15 mouse cellular contexts compared by ENCODE assay signal in the genomic region with DNA sequence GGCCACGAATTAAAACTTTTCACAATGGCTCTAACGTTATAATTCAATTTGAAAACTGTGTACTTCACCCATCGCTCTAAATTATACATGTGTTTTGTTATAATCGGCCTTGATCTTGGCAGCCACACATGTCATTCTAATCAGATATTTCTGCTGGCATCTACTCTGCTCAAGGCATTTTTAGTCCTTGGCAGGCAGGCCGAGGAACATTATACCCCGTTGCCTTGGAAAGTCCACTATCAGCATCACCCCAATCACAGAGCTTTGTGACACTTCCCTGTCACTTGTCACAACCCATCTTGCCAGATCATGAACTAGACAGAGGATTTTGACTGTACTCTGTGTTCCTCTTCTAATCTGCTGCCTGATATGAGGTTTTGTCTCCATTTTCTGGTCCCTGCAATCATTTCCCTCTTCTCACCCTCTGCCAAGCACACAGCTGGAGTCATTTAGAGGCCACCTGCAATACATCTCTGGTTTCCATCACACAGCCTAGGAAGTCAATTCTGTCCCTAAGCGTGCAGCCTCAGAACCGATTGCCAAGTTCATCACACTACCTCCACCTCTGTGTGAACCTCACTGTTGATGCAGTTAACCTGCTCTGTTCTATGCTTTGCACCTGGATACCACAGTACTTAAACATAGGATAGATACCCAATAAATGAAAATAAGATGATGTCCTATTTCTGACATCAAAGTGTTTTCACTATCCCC.
DNase-seq lines count a peak whose midpoint lies in the region; ATAC-seq and TF ChIP-seq lines count a peak whose summit lies in the region.
"Had no signal": no experiment of that assay in that cellular context is flagged by ENCODE, and none has a peak within 500 bp of the region (broad histone marks: within the 10 kb centered on the region; RNA-seq: fewer than 3 reads in every experiment).

No protein-coding gene starts in this region.

- H3K9ac ChIP-seq in midbrain, postnatal 0 days (replicated peaks; ENCODE audit: low read length, poor library complexity, severe bottlenecking) = no peak overlapping the region
- no peak overlapping the region for H3K9ac ChIP-seq in midbrain, embryonic 15.5 days
- H3K9ac ChIP-seq in limb, embryonic 15.5 days = no peak overlapping the region
- H3K9ac ChIP-seq: heart, embryonic 13.5 days; liver, embryonic 13.5 days; midbrain, embryonic 12.5 days had no signal

- H3K9me3 ChIP-seq in midbrain, postnatal 0 days (ENCODE audit: low read length) = no peaks in the 10 kb centered on the region
- no peaks in the 10 kb centered on the region for H3K9me3 ChIP-seq in midbrain, embryonic 15.5 days
- H3K9me3 ChIP-seq in limb, embryonic 15.5 days = no peaks in the 10 kb centered on the region
- H3K9me3 ChIP-seq: heart, embryonic 13.5 days; liver, embryonic 13.5 days; midbrain, embryonic 12.5 days had no signal

- H3K27me3 ChIP-seq in midbrain, postnatal 0 days (ENCODE audit: insufficient read depth, low read length) = no peaks in the 10 kb centered on the region
- no peaks in the 10 kb centered on the region for H3K27me3 ChIP-seq in midbrain, embryonic 15.5 days (replicated peaks)
- no peaks in the 10 kb centered on the region for H3K27me3 ChIP-seq in limb, embryonic 15.5 days
- H3K27me3 ChIP-seq: heart, embryonic 13.5 days; liver, embryonic 13.5 days; midbrain, embryonic 12.5 days had no signal

- H3K4me2 ChIP-seq in midbrain, postnatal 0 days (ENCODE audit: low read depth, low read length, poor library complexity, severe bottlenecking) = no peak overlapping the region
- H3K4me2 ChIP-seq in midbrain, embryonic 15.5 days = no peak overlapping the region
- no peak overlapping the region for H3K4me2 ChIP-seq in limb, embryonic 15.5 days
- H3K4me2 ChIP-seq: heart, embryonic 13.5 days; liver, embryonic 13.5 days; midbrain, embryonic 12.5 days had no signal

- no peaks in the 10 kb centered on the region for H3K36me3 ChIP-seq in midbrain, postnatal 0 days (ENCODE audit: insufficient read depth, low read length)
- H3K36me3 ChIP-seq in midbrain, embryonic 15.5 days (replicated peaks) = no peaks in the 10 kb centered on the region
- H3K36me3 ChIP-seq in limb, embryonic 15.5 days = no peaks in the 10 kb centered on the region
- H3K36me3 ChIP-seq: heart, embryonic 13.5 days; liver, embryonic 13.5 days; midbrain, embryonic 12.5 days had no signal

- no peaks in the 10 kb centered on the region for H3K4me1 ChIP-seq in midbrain, postnatal 0 days (ENCODE audit: insufficient read depth, low read length)
- 0 out of 2 replicates have a peak, but pooled peaks cover 5% of the 10 kb centered on the region for H3K4me1 ChIP-seq in midbrain, embryonic 15.5 days
- peaks cover 4% of the 10 kb centered on the region; the same call in 1 of the 2 replicates for H3K4me1 ChIP-seq in limb, embryonic 15.5 days
- H3K4me1 ChIP-seq: heart, embryonic 13.5 days; liver, embryonic 13.5 days; midbrain, embryonic 12.5 days had no signal

- no peak overlapping the region for H3K4me3 ChIP-seq in midbrain, postnatal 0 days (ENCODE audit: low read depth, low read length)
- no peak overlapping the region for H3K4me3 ChIP-seq in midbrain, embryonic 15.5 days
- no peak overlapping the region for H3K4me3 ChIP-seq in limb, embryonic 15.5 days
- H3K4me3 ChIP-seq: heart, embryonic 13.5 days; liver, embryonic 13.5 days; midbrain, embryonic 12.5 days had no signal

- no peak for TF ChIP-seq CTCF in midbrain, postnatal 0 days (IDR thresholded peaks at IDR 0.05)

- DNase-seq in heart, adult 11 months = peak; percentile 77
- DNase-seq in heart, adult 18-20 months = no peak
- peak; percentile 44 for DNase-seq in midbrain, postnatal 0 days (ENCODE audit: low spot score)
- DNase-seq in cerebellum, adult 9-11 months = peak; percentile 47
- no peak for DNase-seq in right cerebral cortex, postnatal 14 days
- DNase-seq in layer of hippocampus, postnatal 25 days (ENCODE audit: extremely low spot score in 1 of 2, low spot score in 1 of 2) = no peak
- DNase-seq: gastrocnemius, postnatal 10 days; kidney, adult 18-20 months; liver, embryonic 13.5 days; lung, postnatal 14 days; thymus, postnatal 14 days had no signal

- no peak overlapping the region for H3K27ac ChIP-seq in midbrain, postnatal 0 days (ENCODE audit: low read depth, low read length)
- no peak overlapping the region for H3K27ac ChIP-seq in midbrain, embryonic 15.5 days
- no peak overlapping the region for H3K27ac ChIP-seq in limb, embryonic 15.5 days
- H3K27ac ChIP-seq: heart, embryonic 13.5 days; liver, embryonic 13.5 days; midbrain, embryonic 12.5 days had no signal

- ATAC-seq in midbrain, postnatal 0 days (ENCODE audit: low FRiP score) = no peak
- ATAC-seq in midbrain, embryonic 15.5 days (replicated peaks) = no peak
- ATAC-seq in limb, embryonic 15.5 days (ENCODE audit: insufficient number of reproducible peaks, low FRiP score, low TSS enrichment, low read depth) = 0 out of 2 replicates have a peak, but pooled peaks have one; percentile 10

- 71% methylated on average over 8 of the region's 8 CpGs for WGBS in midbrain, postnatal 0 days
- WGBS in midbrain, embryonic 15.5 days = 76% methylated on average over 8 of the region's 8 CpGs
- 51% methylated on average over 8 of the region's 8 CpGs for WGBS in limb, embryonic 15.5 days

Comparison
In these comparisons a context has a peak if more than half of its experiments do, and no peak if none do; other contexts are left out.
1. DNase-seq: peak in heart, adult 11 months (single experiment), midbrain, postnatal 0 days (single experiment) and cerebellum, adult 9-11 months (single experiment); none in heart, adult 18-20 months (0 of 2), right cerebral cortex, postnatal 14 days (single experiment) and layer of hippocampus, postnatal 25 days (0 of 2).